26 mouse cellular contexts compared by ENCODE assay signal in the genomic region with DNA sequence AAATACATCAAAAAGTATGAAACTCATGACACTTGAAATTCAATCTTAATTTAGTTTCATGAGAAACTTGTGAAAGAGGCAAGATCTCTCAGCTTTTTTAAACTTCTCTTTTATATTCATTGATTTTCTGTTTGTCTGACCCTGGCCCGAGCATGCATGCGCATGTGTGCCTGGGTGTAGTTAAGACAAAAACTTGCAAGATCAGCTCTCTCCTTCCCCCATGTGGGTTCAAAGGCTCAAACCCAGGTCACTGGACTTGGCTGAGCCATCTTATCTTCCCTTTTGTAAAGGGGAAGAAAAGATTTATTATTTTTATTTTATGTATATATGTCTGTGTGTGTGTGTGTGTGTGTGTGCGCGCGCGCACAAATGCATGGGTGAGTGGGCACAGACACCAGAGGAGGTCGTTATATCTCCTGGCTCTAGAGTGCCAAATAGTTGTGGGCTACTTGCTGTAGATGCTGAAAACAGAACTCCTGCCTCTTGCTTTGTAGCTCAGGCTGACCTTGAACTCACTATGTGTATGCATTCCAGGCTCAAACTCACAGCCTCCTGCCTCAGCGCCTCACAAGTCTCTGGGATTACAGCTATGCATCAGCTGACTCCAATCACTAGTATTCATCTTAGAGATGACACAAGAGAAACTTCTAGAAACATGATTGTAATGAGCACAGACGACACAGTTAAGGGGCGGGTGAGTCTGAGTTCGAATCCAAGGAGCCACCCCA.
"Had no signal": no experiment of that assay in that cellular context is flagged by ENCODE, and none has a peak within 500 bp of the region (broad histone marks: within the 10 kb centered on the region; RNA-seq: fewer than 3 reads in every experiment).

No protein-coding gene starts in this region.

- H3K9me3 ChIP-seq: heart, embryonic 10.5 days; heart, embryonic 12.5 days; hindbrain, embryonic 10.5 days; hindbrain, embryonic 12.5 days; intestine, embryonic 15.5 days; kidney, embryonic 15.5 days; limb, embryonic 10.5 days; limb, embryonic 12.5 days had no signal

- H3K36me3 ChIP-seq: heart, embryonic 10.5 days; heart, embryonic 12.5 days; hindbrain, embryonic 10.5 days; hindbrain, embryonic 12.5 days; intestine, embryonic 15.5 days; kidney, embryonic 15.5 days; limb, embryonic 10.5 days; limb, embryonic 12.5 days; liver, embryonic 12.5 days had no signal

- H3K4me2 ChIP-seq: heart, embryonic 12.5 days; hindbrain, embryonic 12.5 days; hindbrain, embryonic 14.5 days; intestine, embryonic 15.5 days; kidney, embryonic 15.5 days; limb, embryonic 12.5 days; liver, embryonic 12.5 days had no signal

- H3K4me3 ChIP-seq: heart, adult 2 months; heart, embryonic 10.5 days; heart, embryonic 12.5 days; hindbrain, embryonic 10.5 days; hindbrain, embryonic 12.5 days; intestine, embryonic 15.5 days; kidney, embryonic 15.5 days; layer of hippocampus, adult 2 months; left cerebral cortex, adult 2 months; limb, embryonic 10.5 days; limb, embryonic 12.5 days; liver, embryonic 12.5 days had no signal

- DNase-seq: gastrocnemius, postnatal 14 days; gastrocnemius, postnatal 36 days; heart, adult 11 months; heart, adult 2 months; heart, postnatal 10 days; heart, postnatal 4 days; kidney, postnatal 10 days; kidney, postnatal 4 days; liver; lung, adult 2 months had no signal

- H3K27me3 ChIP-seq: heart, embryonic 12.5 days; hindbrain, embryonic 12.5 days; intestine, embryonic 15.5 days; kidney, embryonic 15.5 days; limb, embryonic 12.5 days; liver, embryonic 12.5 days had no signal

- ATAC-seq: hindbrain, embryonic 16.5 days; inflammation-experienced regulatory T-cells, adult 6 months; intestine, embryonic 15.5 days; intestine, postnatal 0 days; liver, embryonic 12.5 days had no signal

- H3K4me1 ChIP-seq: heart, embryonic 12.5 days; hindbrain, embryonic 12.5 days; intestine, embryonic 15.5 days had no signal

- H3K9ac ChIP-seq: heart, embryonic 12.5 days; hindbrain, embryonic 12.5 days; hindbrain, embryonic 14.5 days; intestine, embryonic 15.5 days; kidney, embryonic 15.5 days; limb, embryonic 12.5 days; liver, embryonic 12.5 days; liver, embryonic 14.5 days had no signal

- H3K27ac ChIP-seq: heart, adult 2 months; heart, embryonic 10.5 days; hindbrain, embryonic 10.5 days; hindbrain, embryonic 12.5 days; hindbrain, embryonic 14.5 days; intestine, embryonic 15.5 days; kidney, embryonic 15.5 days; layer of hippocampus, adult 2 months; left cerebral cortex, adult 2 months; limb, embryonic 10.5 days; limb, embryonic 12.5 days; liver, embryonic 14.5 days had no signal
